Mouse (Mus musculus) thymus, adult 2 months (tissue): Measurements from ENCODE around the gene Tmem89. TPM values are rescaled to one million over a fixed set of nuclear protein-coding genes. Genes with fewer than 3 reads are reported as not detected.

ENCODE experiments used
- DNase-seq: peaks from one replicate; pipeline ENCODE4 v3.0.0; 2021
- H3K27ac ChIP-seq: fragments of 200-500 bp; 2 replicates; pipeline ENCODE4 v1.5.1; 2012; ENCODE audit warnings: low read length, control low read depth; ENCODE audit not compliant: control insufficient read depth, insufficient read depth
- H3K27me3 ChIP-seq: fragments of 200-500 bp; 2 replicates; pipeline ENCODE4 v1.6.1; 2012; ENCODE audit warnings: mild to moderate bottlenecking, low read length, moderate library complexity, mixed read lengths; ENCODE audit not compliant: control insufficient read depth, insufficient read depth
- H3K36me3 ChIP-seq: fragments of 200-500 bp; 2 replicates; pipeline ENCODE4 v1.6.1; 2012; ENCODE audit warnings: mild to moderate bottlenecking, low read length, moderate library complexity; ENCODE audit not compliant: control insufficient read depth, insufficient read depth
- H3K4me1 ChIP-seq: fragments of 200-500 bp; replicated peaks from 2 replicates; pipeline ENCODE4 v1.6.1; 2012; ENCODE audit warnings: low read length; ENCODE audit not compliant: control insufficient read depth, insufficient read depth
- H3K4me3 ChIP-seq: fragments of 200-500 bp; 2 replicates; pipeline ENCODE4 v1.5.1; 2012; ENCODE audit warnings: mild to moderate bottlenecking, low read length, control low read depth, moderate library complexity; ENCODE audit not compliant: control insufficient read depth, insufficient read depth
- CTCF ChIP-seq: fragments of 200-500 bp; IDR thresholded peaks from 2 replicates; pipeline ENCODE4 v1.5.1; 2012; ENCODE audit warnings: mild to moderate bottlenecking, control low read depth, low read length, moderate library complexity, borderline replicate concordance; ENCODE audit not compliant: control insufficient read depth, poor library complexity, insufficient read depth; ENCODE audit errors: extremely low read depth
- POLR2A ChIP-seq: fragments of 200-500 bp; IDR thresholded peaks from 2 replicates; pipeline ENCODE4 v1.6.1; 2012; ENCODE audit warnings: mild to moderate bottlenecking, low read length, control low read depth, moderate library complexity; ENCODE audit not compliant: control insufficient read depth, poor library complexity, insufficient read depth; ENCODE audit errors: extremely low read depth
- WGBS: fragments of 180-500 bp; shearing (Covaris S2); methylation state at CpG from one replicate; pipeline ENCODE4 v1.1.7; 2018; 5-methylcytosine and 5-hydroxymethylcytosine counted together
- polyA plus RNA-seq: library from polyadenylated mRNA; depleted of rRNA; stranded (reverse); fragments of >200 nt; gene quantifications from 2 replicates; pipeline ENCODE4 v1.2.3, GENCODE M21; 2012; rRNA removed

Tmem89 gene
- polyA plus RNA-seq = 0.47 and 0.75 TPM in 2 replicates

GRCm38 (mm10) chr9:108914491-108914890 is at the start of gene Tmem89:
Gene Tmem89, plus strand, starts transcription at chr9:108914619.
- H3K36me3 ChIP-seq = no peaks in the 10 kb centered on the region
- no peaks in the 10 kb centered on the region for H3K27me3 ChIP-seq
- no peak within 1 kb of the TSS for H3K27ac ChIP-seq
- H3K4me1 ChIP-seq = no peaks in the 10 kb centered on the region
- H3K4me3 ChIP-seq = no peak within 1 kb of the TSS
- 87% methylated on average over 6 of the region's 6 CpGs for WGBS
- no peak for DNase-seq
- TF ChIP-seq POLR2A = no peak
- no peak for TF ChIP-seq CTCF

GRCm38 (mm10) chr9:108912308-108912707 is 2.1 kb upstream of the Tmem89 start:
- TF ChIP-seq POLR2A (no peak), CTCF (no peak)
- no peak overlapping the region for H3K27ac ChIP-seq
- WGBS = 92% methylated on average over 6 of the region's 6 CpGs
- no peaks in the 10 kb centered on the region for H3K27me3 ChIP-seq
- H3K4me1 ChIP-seq = no peaks in the 10 kb centered on the region
- no peak for DNase-seq
- H3K4me3 ChIP-seq = no peak overlapping the region
- no peaks in the 10 kb centered on the region for H3K36me3 ChIP-seq

GRCm38 (mm10) chr9:108913161-108913560 is 1.3 kb upstream of the Tmem89 start:
- DNase-seq = no peak
- TF ChIP-seq POLR2A (no peak), CTCF (no peak)
- 95% methylated on average over 7 of the region's 7 CpGs for WGBS
- Histone ChIP-seq H3K4me1 (no peaks in the 10 kb centered on the region), H3K4me3 (no peak overlapping the region), H3K36me3 (no peaks in the 10 kb centered on the region), H3K27me3 (no peaks in the 10 kb centered on the region), H3K27ac (no peak overlapping the region)

GRCm38 (mm10) chr9:108913621-108914020 is 798 bp upstream of the Tmem89 start:
- no peaks in the 10 kb centered on the region for H3K27me3 ChIP-seq
- H3K4me1 ChIP-seq = no peaks in the 10 kb centered on the region
- WGBS = 88% methylated on average over 10 of the region's 10 CpGs
- no peaks in the 10 kb centered on the region for H3K36me3 ChIP-seq
- DNase-seq = no peak
- TF ChIP-seq CTCF (no peak), POLR2A (no peak)
- H3K4me3 ChIP-seq = no peak overlapping the region
- H3K27ac ChIP-seq = no peak overlapping the region

- whole genome bisulfite sequencing = 79% methylated on average over 8 of the region's 8 CpGs
- Histone ChIP-seq H3K27ac (no peak overlapping the region), H3K36me3 (no peaks in the 10 kb centered on the region), H3K4me1 (no peaks in the 10 kb centered on the region), H3K27me3 (no peaks in the 10 kb centered on the region), H3K4me3 (no peak overlapping the region)
- no peak for DNase-seq
- TF ChIP-seq POLR2A (no peak), CTCF (no peak)
These were observed 11.5 kb downstream of the Tmem89 start for GRCm38 (mm10) chr9:108925897-108926296.

- H3K4me1 ChIP-seq = no peaks in the 10 kb centered on the region
- no peaks in the 10 kb centered on the region for H3K27me3 ChIP-seq
- DNase-seq = no peak
- no peaks in the 10 kb centered on the region for H3K36me3 ChIP-seq
- TF ChIP-seq POLR2A (no peak), CTCF (no peak)
- 92% methylated on average over 3 of the region's 3 CpGs for WGBS
- H3K4me3 ChIP-seq = no peak overlapping the region
- no peak overlapping the region for H3K27ac ChIP-seq
These were observed 14.0 kb downstream of the Tmem89 start for GRCm38 (mm10) chr9:108928424-108928823.

GRCm38 (mm10) chr9:108935991-108936390 is 21.6 kb downstream of the Tmem89 start:
- Histone ChIP-seq H3K27ac (no peak overlapping the region), H3K4me3 (no peak overlapping the region), H3K4me1 (0 out of 2 replicates have a peak, but pooled peaks cover 3% of the 10 kb centered on the region), H3K27me3 (no peaks in the 10 kb centered on the region), H3K36me3 (peaks cover 8% of the 10 kb centered on the region)
- WGBS = 10% methylated on average over 3 of the region's 3 CpGs
- TF ChIP-seq CTCF (no peak), POLR2A (no peak)
- DNase-seq = no peak
